Mouse (Mus musculus) megakaryocyte, embryonic 14.5 days (primary cell): Measurements from ENCODE around the gene Muc3.

Experiments used
- FLI1 ChIP-seq: IDR thresholded peaks from 2 replicates; pipeline ENCODE4 v1.6.1; 2012; ENCODE audit warnings: low read length, inconsistent platforms, mixed read lengths
- GATA1 ChIP-seq: IDR thresholded peaks from 3 replicates; pipeline ENCODE4 v1.6.1; 2012; ENCODE audit warnings: mixed read lengths, low read length, inconsistent platforms, borderline replicate concordance

GRCm38 (mm10) chr5:137167539-137167938 lies 18.4 kb upstream of the Muc3 start:
- TF ChIP-seq GATA1 (no peak), FLI1 (no peak)
